In the genomic region with DNA sequence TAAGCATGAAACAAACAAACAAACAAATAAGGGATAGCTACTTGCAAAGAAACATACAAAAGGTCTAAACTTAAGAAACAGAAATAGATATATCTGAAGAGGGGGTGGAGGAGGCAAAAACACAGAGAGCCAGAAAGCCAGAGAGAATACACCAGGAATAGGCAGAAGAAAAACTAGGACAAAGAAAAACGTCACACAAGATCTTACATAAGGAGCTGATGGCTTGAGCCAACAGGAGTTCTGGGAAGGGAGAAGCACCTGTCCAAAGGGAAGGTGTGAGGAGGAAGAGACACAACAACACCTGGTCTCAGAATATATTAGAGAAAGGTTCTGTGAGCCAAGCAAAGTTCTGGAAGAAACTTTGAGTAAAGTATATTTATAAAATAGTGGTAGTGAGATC, we compare ENCODE assay signal across 22 mouse cellular contexts.
"Had no signal": no experiment of that assay in that cellular context is flagged by ENCODE, and none has a peak within 500 bp of the region (broad histone marks: within the 10 kb centered on the region; RNA-seq: fewer than 3 reads in every experiment).

No protein-coding gene starts in this region.

- H3K27ac ChIP-seq: kidney, postnatal 0 days; layer of hippocampus, adult 2 months; limb, embryonic 10.5 days; limb, embryonic 13.5 days; liver, embryonic 12.5 days; liver, embryonic 15.5 days; lung, embryonic 15.5 days; midbrain, embryonic 10.5 days; midbrain, embryonic 13.5 days; neural tube, embryonic 13.5 days had no signal

- DNase-seq: kidney, adult 2 months; kidney, postnatal 25 days; liver; lung, adult 18-20 months; lung, postnatal 10 days; lung, postnatal 36 days; retina, postnatal 1 day; thymus, adult 2 months; thymus, postnatal 14 days; thymus, postnatal 4 days had no signal

- H3K4me3 ChIP-seq: layer of hippocampus, adult 2 months; limb, embryonic 10.5 days; limb, embryonic 13.5 days; liver, embryonic 12.5 days; liver, embryonic 15.5 days; lung, embryonic 15.5 days; megakaryocyte, embryonic 14.5 days; midbrain, embryonic 10.5 days; midbrain, embryonic 13.5 days; myocyte; neural tube, embryonic 13.5 days had no signal
